ENCODE assay signal across 23 mouse cellular contexts in genomic region chr11:117762246-117762645, GRCm38 (mm10). TPM values are rescaled to one million over a fixed set of nuclear protein-coding genes. Genes with fewer than 3 reads are reported as not detected.
DNase-seq lines count a peak whose midpoint lies in the region; ATAC-seq lines count a peak whose summit lies in the region.
"Had no signal": no experiment of that assay in that cellular context is flagged by ENCODE, and none has a peak within 500 bp of the region (broad histone marks: within the 10 kb centered on the region; RNA-seq: fewer than 3 reads in every experiment).

No protein-coding gene starts in this region.

- peak; percentile 95 for DNase-seq in heart, adult 11 months
- no peak for DNase-seq in heart, postnatal 36 days
- DNase-seq in heart, embryonic 10.5 days (ENCODE audit: low spot score) = no peak
- DNase-seq in A20 (ENCODE audit: low read depth, low spot score) (peak; percentile 77), ZHBTc4 (ENCODE audit: low read depth, low spot score) (peak; percentile 49)
- DNase-seq: adrenal gland, postnatal 14 days; cerebellum, adult 18-20 months; cerebellum, adult 9-11 months; cerebellum, postnatal 36 days; gastrocnemius, postnatal 10 days; kidney, adult 2 months had no signal

- H3K36me3 ChIP-seq in heart, embryonic 16.5 days (ENCODE audit: control insufficient read depth, insufficient read depth) = peaks cover 66% of the 10 kb centered on the region
- H3K36me3 ChIP-seq in heart, embryonic 10.5 days = peaks cover 84% of the 10 kb centered on the region

- H3K4me1 ChIP-seq in heart, embryonic 16.5 days (ENCODE audit: control insufficient read depth, insufficient read depth, low read length) = no peaks in the 10 kb centered on the region
- peaks cover 14% of the 10 kb centered on the region; the same call in 1 of the 2 replicates for H3K4me1 ChIP-seq in heart, embryonic 10.5 days
- H3K4me1 ChIP-seq: embryonic facial prominence, embryonic 13.5 days; forebrain, embryonic 12.5 days; hindbrain, embryonic 10.5 days; hindbrain, embryonic 15.5 days had no signal

- intact Hi-C loops in heart, postnatal 36 days (cut with DNase I) = no loop called here

- H3K4me3 ChIP-seq in heart, embryonic 16.5 days (ENCODE audit: low read length) = no peak overlapping the region
- no peak overlapping the region for H3K4me3 ChIP-seq in heart, embryonic 10.5 days
- H3K4me3 ChIP-seq: embryonic facial prominence, embryonic 13.5 days; forebrain, embryonic 12.5 days; hindbrain, embryonic 10.5 days; hindbrain, embryonic 15.5 days had no signal

- H3K9me3 ChIP-seq in heart, embryonic 16.5 days (replicated peaks; ENCODE audit: control insufficient read depth, low read length) = no peaks in the 10 kb centered on the region
- H3K9me3 ChIP-seq in heart, embryonic 10.5 days = no peaks in the 10 kb centered on the region
- H3K9me3 ChIP-seq: embryonic facial prominence, embryonic 13.5 days; forebrain, embryonic 12.5 days; hindbrain, embryonic 10.5 days; hindbrain, embryonic 15.5 days had no signal

- H3K4me2 ChIP-seq in heart, embryonic 16.5 days (ENCODE audit: low read depth, low read length) = no peak overlapping the region
- H3K4me2 ChIP-seq: embryonic facial prominence, embryonic 13.5 days; forebrain, embryonic 12.5 days; hindbrain, embryonic 15.5 days had no signal

- H3K9ac ChIP-seq in heart, embryonic 16.5 days (ENCODE audit: low read length) = no peak overlapping the region
- H3K9ac ChIP-seq: embryonic facial prominence, embryonic 13.5 days; forebrain, embryonic 12.5 days; hindbrain, embryonic 15.5 days had no signal

- 0 out of 2 replicates have a peak, but pooled peaks have one; percentile 33 for ATAC-seq in heart, embryonic 16.5 days (replicated peaks; ENCODE audit: extremely low read depth, insufficient read depth, low FRiP score)
- ATAC-seq in granulocyte monocyte progenitor cell, adult 5-6 weeks (replicated peaks; ENCODE audit: poor library complexity, severe bottlenecking) = no peak
- ATAC-seq: activated CD4-positive, CD25-positive, alpha-beta regulatory T cell, adult 4 months; forebrain, embryonic 16.5 days; intestine, embryonic 16.5 days had no signal

- 44% methylated on average over 12 of the region's 12 CpGs for WGBS in heart, embryonic 16.5 days
- WGBS in heart, embryonic 10.5 days = 61% methylated on average over 12 of the region's 12 CpGs

- H3K27ac ChIP-seq in heart, embryonic 16.5 days (ENCODE audit: low read length) = no peak overlapping the region
- no peak overlapping the region for H3K27ac ChIP-seq in heart, embryonic 10.5 days
- H3K27ac ChIP-seq: embryonic facial prominence, embryonic 13.5 days; forebrain, embryonic 12.5 days; hindbrain, embryonic 10.5 days; hindbrain, embryonic 15.5 days had no signal

- H3K27me3 ChIP-seq in heart, embryonic 16.5 days (ENCODE audit: control insufficient read depth, insufficient read depth, low read length) = no peaks in the 10 kb centered on the region
- H3K27me3 ChIP-seq in heart, embryonic 10.5 days (ENCODE audit: insufficient read depth, poor library complexity, severe bottlenecking) = no peaks in the 10 kb centered on the region
- H3K27me3 ChIP-seq: embryonic facial prominence, embryonic 13.5 days; forebrain, embryonic 12.5 days; hindbrain, embryonic 15.5 days had no signal

RNA-seq across cellular contexts. Expression of gene Tmc8, which starts 19.6 kb away (rescaled TPM):
- 1 to 10 TPM; 4.0 to 4.1 TPM for total RNA-seq in heart, postnatal 36 days (2021)
- 4.1 and 6.0 TPM in 2 replicates for polyA plus RNA-seq in heart, embryonic 16.5 days (2015; fragmentation: Nextera tagmentation; extraction: Ambion mirVana)
- polyA plus RNA-seq in heart, embryonic 10.5 days (2016; fragmentation: Nextera tagmentation; extraction: Ambion mirVana) = 3.7 and 3.9 TPM in 2 replicates
- total RNA-seq in granulocyte monocyte progenitor cell, adult 5-6 weeks (2014; fragmentation: Nextera tagmentation) = 1.5 and 3.6 TPM in 2 replicates
- 0.95 and 1.8 TPM in 2 replicates for total RNA-seq in granulocyte monocyte progenitor cell, adult 5-6 weeks (2017)

RNA-seq across cellular contexts. Expression of gene Tmc6, which starts 19.8 kb away (rescaled TPM):
- 10 to 100 TPM; 11.2 to 18.4 TPM for total RNA-seq in heart, postnatal 36 days (2021)
- polyA plus RNA-seq in heart, embryonic 16.5 days (2015; fragmentation: Nextera tagmentation; extraction: Ambion mirVana) = 28.4 and 30.8 TPM in 2 replicates
- 30.6 and 33.3 TPM in 2 replicates for polyA plus RNA-seq in heart, embryonic 10.5 days (2016; fragmentation: Nextera tagmentation; extraction: Ambion mirVana)
- total RNA-seq in granulocyte monocyte progenitor cell, adult 5-6 weeks (2014; fragmentation: Nextera tagmentation) = 32.7 and 71.6 TPM in 2 replicates
- 12.6 and 20.6 TPM in 2 replicates for total RNA-seq in granulocyte monocyte progenitor cell, adult 5-6 weeks (2017)

RNA-seq across cellular contexts. Expression of gene 6030468B19Rik, which starts 35.2 kb away (rescaled TPM):
- total RNA-seq in heart, postnatal 36 days (2021) = not detected
- polyA plus RNA-seq in heart, embryonic 16.5 days (2015; fragmentation: Nextera tagmentation; extraction: Ambion mirVana) = 0.32 and 0.39 TPM in 2 replicates
- polyA plus RNA-seq in heart, embryonic 10.5 days (2016; fragmentation: Nextera tagmentation; extraction: Ambion mirVana) = 4.3 and 4.8 TPM in 2 replicates
- total RNA-seq in granulocyte monocyte progenitor cell, adult 5-6 weeks (2014; fragmentation: Nextera tagmentation) = not detected in 2 replicates
- total RNA-seq in granulocyte monocyte progenitor cell, adult 5-6 weeks (2017) = not detected in 2 replicates
- total RNA-seq: adrenal gland, adult 18-20 months; gastrocnemius, postnatal 10 days; gastrocnemius, postnatal 4 days had no signal
- polyA plus RNA-seq: C2C12; embryonic facial prominence, embryonic 13.5 days; forebrain, embryonic 12.5 days; forebrain, embryonic 16.5 days; hindbrain, embryonic 15.5 days had no signal

RNA-seq across cellular contexts. Expression of gene Gm20708, which starts 47.2 kb away (rescaled TPM):
- total RNA-seq in heart, postnatal 36 days (2021) = 1 to 10 TPM in 1 of 2 experiments, not detected in 1; 1.1 TPM
- polyA plus RNA-seq in heart, embryonic 16.5 days (2015; fragmentation: Nextera tagmentation; extraction: Ambion mirVana) = 0.92 and 2.4 TPM in 2 replicates
- 1.1 TPM in 2 replicates for polyA plus RNA-seq in heart, embryonic 10.5 days (2016; fragmentation: Nextera tagmentation; extraction: Ambion mirVana)
- total RNA-seq in granulocyte monocyte progenitor cell, adult 5-6 weeks (2014; fragmentation: Nextera tagmentation) = 0.53 and 0.99 TPM in 2 replicates
- total RNA-seq in granulocyte monocyte progenitor cell, adult 5-6 weeks (2017) = 0.30 TPM in 1 of 2 replicates, not detected in the other

RNA-seq across cellular contexts. Expression of gene Syngr2, which starts 47.2 kb away (rescaled TPM):
- 100 to 1,000 TPM; 109 to 119 TPM for total RNA-seq in heart, postnatal 36 days (2021)
- 111 and 133 TPM in 2 replicates for polyA plus RNA-seq in heart, embryonic 16.5 days (2015; fragmentation: Nextera tagmentation; extraction: Ambion mirVana)
- polyA plus RNA-seq in heart, embryonic 10.5 days (2016; fragmentation: Nextera tagmentation; extraction: Ambion mirVana) = 68.1 and 76.3 TPM in 2 replicates
- total RNA-seq in granulocyte monocyte progenitor cell, adult 5-6 weeks (2014; fragmentation: Nextera tagmentation) = 225 and 281 TPM in 2 replicates
- 152 and 176 TPM in 2 replicates for total RNA-seq in granulocyte monocyte progenitor cell, adult 5-6 weeks (2017)

Comparison
In these comparisons a context has a peak if more than half of its experiments do, and no peak if none do; other contexts are left out.
1. DNase-seq: peak in heart, adult 11 months (single experiment), A20 (single experiment) and ZHBTc4 (single experiment); none in heart, postnatal 36 days (0 of 2) and heart, embryonic 10.5 days (single experiment).